Mouse (Mus musculus) Patski (cell line): ENCODE data around the gene Stard9. TPM values are rescaled to one million over a fixed set of nuclear protein-coding genes. Genes with fewer than 3 reads are reported as not detected.
"Not testable (repeated sequence)": the region's sequence is repeated elsewhere in the genome, so short reads cannot be mapped to it uniquely, and the experiment has no call there.

ENCODE experiments used
- ATAC-seq: fragments of 100-300 bp; one replicate; pipeline ENCODE4 v1.8.0; 2021
- CTCF ChIA-PET: fragments of 350-600 bp; sonication (Branson Sonifier 250); formaldehyde crosslinking; loops from one replicate; lab custom pipeline; 2022; ENCODE audit warnings: inconsistent platforms; lab: Charles Lee
- POLR2A ChIA-PET: fragments of 350-600 bp; sonication (Branson Sonifier 250); formaldehyde crosslinking; loops from one replicate; lab custom pipeline; 2022; ENCODE audit warnings: antibody characterized with exemption, inconsistent platforms; lab: Charles Lee
- DNase-seq: peaks from one replicate; pipeline ENCODE4 v3.0.0-alpha.2; 2011; ENCODE audit warnings: low read depth, low spot score
- H3K27me3 ChIP-seq: fragments of 371-371 bp; one replicate; pipeline ENCODE4 v1.5.1; 2021
- CTCF ChIP-seq: fragments of 100-300 bp; IDR thresholded peaks from one replicate; pipeline ENCODE4 v1.5.1; 2021
- in situ Hi-C: fragments of 300-500 bp; cut with MboI; formaldehyde crosslinking; loops from 3 replicates; pipeline ENCODE4 v1.11.1; 2018; ENCODE audit warnings: low pct_unique_long_range_greater_than_20kb, mixed read lengths
- polyA plus RNA-seq: library from polyadenylated mRNA; unstranded; gene quantifications from one replicate; pipeline ENCODE4 v1.2.3, GENCODE M21; 2021

Stard9 gene
- polyA plus RNA-seq, 1 experiment from 2014 or later = 2.2 TPM

GRCm38 (mm10) chr2:120654693-120655092 is 25.8 kb downstream of the Stard9 start:
- DNase-seq = no peak
- no peaks in the 10 kb centered on the region for H3K27me3 ChIP-seq
- in situ Hi-C loops = no loop called here
- CTCF ChIA-PET = interaction anchor here (1.0 to 1.1 kb wide), 2 partner anchors 9 to 22 kb away, joined by 3 read pairs; no protein-coding TSS in a partner anchor
- no peak for TF ChIP-seq CTCF
- no peak for ATAC-seq
- POLR2A ChIA-PET = no interaction called here

GRCm38 (mm10) chr2:120655905-120656304 is 27.0 kb downstream of the Stard9 start:
- no peak for ATAC-seq
- POLR2A ChIA-PET = no interaction called here

GRCm38 (mm10) chr2:120656711-120657110 is 27.8 kb downstream of the Stard9 start:
- no peak for ATAC-seq
- in situ Hi-C loops = no loop called here
- H3K27me3 ChIP-seq = no peaks in the 10 kb centered on the region
- no peak for DNase-seq
- POLR2A ChIA-PET = no interaction called here
- no peak for TF ChIP-seq CTCF
- CTCF ChIA-PET = no interaction called here

More at GRCm38 (mm10) chr2:120655905-120656304, 27.0 kb downstream of the Stard9 start:
- H3K27me3 ChIP-seq = no peaks in the 10 kb centered on the region
- no peak for TF ChIP-seq CTCF
- in situ Hi-C loops = no loop called here
- CTCF ChIA-PET = interaction anchor here (1.1 kb wide), 1 partner anchor 24 kb away, joined by 3 read pairs; no protein-coding TSS in a partner anchor
- no peak for DNase-seq

GRCm38 (mm10) chr2:120658486-120658885 is 29.6 kb downstream of the Stard9 start:
- CTCF ChIA-PET = interaction anchor here (1.0 kb wide), 1 partner anchor 12 kb away, joined by 3 read pairs; no protein-coding TSS in a partner anchor
- in situ Hi-C loops = no loop called here
- POLR2A ChIA-PET = no interaction called here
- no peak for DNase-seq
- H3K27me3 ChIP-seq = no peaks in the 10 kb centered on the region
- no peak for TF ChIP-seq CTCF
- no peak for ATAC-seq

GRCm38 (mm10) chr2:120659318-120659717 is 30.4 kb downstream of the Stard9 start:
- no peak for ATAC-seq
- TF ChIP-seq CTCF = no peak
- in situ Hi-C loops = no loop called here
- no peak for DNase-seq
- ChIA-PET CTCF (no interaction called here), POLR2A (no interaction called here)
- H3K27me3 ChIP-seq = no peaks in the 10 kb centered on the region

GRCm38 (mm10) chr2:120660486-120661078 is 31.7 kb downstream of the Stard9 start:
- DNase-seq (no peak), ATAC-seq (no peak)
- CTCF ChIA-PET = no interaction called here
- no peaks in the 10 kb centered on the region for H3K27me3 ChIP-seq
- POLR2A ChIA-PET = no interaction called here
- TF ChIP-seq CTCF = no peak
- in situ Hi-C loops = no loop called here

- no peaks in the 10 kb centered on the region for H3K27me3 ChIP-seq
- POLR2A ChIA-PET = no interaction called here
- in situ Hi-C loops = no loop called here
- no peak for TF ChIP-seq CTCF
- ATAC-seq (no peak), DNase-seq (no peak)
- CTCF ChIA-PET = interaction anchor here (1.0 to 1.5 kb wide), 2 partner anchors 8 to 31 kb away, joined by 3 read pairs; no protein-coding TSS in a partner anchor
Measured at GRCm38 (mm10) chr2:120662766-120663165, 33.8 kb downstream of the Stard9 start.

- POLR2A ChIA-PET = interaction anchor here (0.6 kb wide), 2 partner anchors 408 to 421 kb away, joined by 3 to 5 read pairs; no protein-coding TSS in a partner anchor
- CTCF ChIA-PET = interaction anchor here (1.0 to 1.5 kb wide), 2 partner anchors 9 to 32 kb away, joined by 3 read pairs; no protein-coding TSS in a partner anchor
- in situ Hi-C loops = no loop called here
- no peak for DNase-seq
- TF ChIP-seq CTCF = no peak
- no peak for ATAC-seq
- H3K27me3 ChIP-seq = no peaks in the 10 kb centered on the region
Measured at GRCm38 (mm10) chr2:120663491-120664154, 34.7 kb downstream of the Stard9 start.

- DNase-seq = no peak
- ChIA-PET CTCF (no interaction called here), POLR2A (interaction anchor here (0.7 kb wide), 1 partner anchor 186 kb away, joined by 3 read pairs; no protein-coding TSS in a partner anchor)
- TF ChIP-seq CTCF = no peak
- no peak for ATAC-seq
- no peaks in the 10 kb centered on the region for H3K27me3 ChIP-seq
- in situ Hi-C loops = no loop called here
Measured at GRCm38 (mm10) chr2:120667446-120667845, 38.5 kb downstream of the Stard9 start.

- peak; percentile 8 for TF ChIP-seq CTCF
- DNase-seq (no peak), ATAC-seq (no peak)
- POLR2A ChIA-PET = no interaction called here
- CTCF ChIA-PET = interaction anchor here (0.6 to 4.2 kb wide), 5 partner anchors 12 to 193 kb away, joined by 3 to 18 read pairs (median 3); no protein-coding TSS in a partner anchor
- in situ Hi-C loops = loop anchor here (5.0 kb wide), 1 partner anchor 198 kb away; no protein-coding TSS in a partner anchor
- no peaks in the 10 kb centered on the region for H3K27me3 ChIP-seq
Measured at GRCm38 (mm10) chr2:120670253-120670652, 41.3 kb downstream of the Stard9 start.

- in situ Hi-C loops, DNase-seq: not testable (repeated sequence)
Measured at GRCm38 (mm10) chr2:120681151-120681550, 52.2 kb downstream of the Stard9 start.

More at GRCm38 (mm10) chr2:120681151-120681550, 52.2 kb downstream of the Stard9 start:
- POLR2A ChIA-PET = interaction anchor here (1.4 kb wide), 1 partner anchor 9 kb away, joined by 4 read pairs; no protein-coding TSS in a partner anchor
- ATAC-seq, H3K27me3 ChIP-seq: not testable (repeated sequence)
- CTCF ChIA-PET = interaction anchor here (1.2 kb wide), 1 partner anchor 11 kb away, joined by 3 read pairs; no protein-coding TSS in a partner anchor
